Mouse (Mus musculus) kidney, postnatal 4 days (tissue): Measurements from ENCODE around the gene Ppp1r27.
"Not testable (repeated sequence)": the region's sequence is repeated elsewhere in the genome, so short reads cannot be mapped to it uniquely, and the experiment has no call there.

Experiments used
- DNase-seq, 2 experiments: peaks; one replicate each; pipeline ENCODE4 v3.0.0; 2021; ENCODE audit warnings: mixed read lengths in 2 of 2

The Ppp1r27 gene

GRCm38 (mm10) chr11:120550810-120551440, at the start of gene Ppp1r27:
Ppp1r27 (minus strand) TSS chr11:120551132.
- no peak for DNase-seq

GRCm38 (mm10) chr11:120600716-120601115, 49.8 kb upstream of the Ppp1r27 start:
- no peak for DNase-seq

- no peak for DNase-seq
These were observed 48.1 kb upstream of the Ppp1r27 start for GRCm38 (mm10) chr11:120598990-120599549.

- peak; percentile 96 to 97 for DNase-seq
These were observed 47.5 kb upstream of the Ppp1r27 start, which contains the start of the genes Alyref and Anapc11 for GRCm38 (mm10) chr11:120598283-120598989. Alyref (minus strand) TSS chr11:120598365. Anapc11 (plus strand) TSS chr11:120598421.

GRCm38 (mm10) chr11:120597240-120598235, 46.6 kb upstream of the Ppp1r27 start:
- DNase-seq, result peak; percentile 45 to 65

- no peak for DNase-seq
These were observed 37.6 kb upstream of the Ppp1r27 start for GRCm38 (mm10) chr11:120588531-120588930.

- no peak for DNase-seq
These were observed 33.0 kb upstream of the Ppp1r27 start for GRCm38 (mm10) chr11:120583937-120584336.

- not testable (repeated sequence) for DNase-seq
These were observed 32.0 kb upstream of the Ppp1r27 start for GRCm38 (mm10) chr11:120582982-120583293.

- peak; percentile 23 to 37 for DNase-seq
These were observed 31.5 kb upstream of the Ppp1r27 start for GRCm38 (mm10) chr11:120582268-120582981.

GRCm38 (mm10) chr11:120581490-120582267, 30.7 kb upstream of the Ppp1r27 start, which contains the start of gene Arhgdia:
Arhgdia (minus strand) TSS chr11:120581624.
- DNase-seq, result peak; percentile 91 to 95

GRCm38 (mm10) chr11:120580871-120581331, 30.0 kb upstream of the Ppp1r27 start:
- DNase-seq, result peak; percentile 56 to 69

- peak; percentile 26 to 46 for DNase-seq
These were observed 29.3 kb upstream of the Ppp1r27 start for GRCm38 (mm10) chr11:120580190-120580589.

- peak; percentile 85 to 86 for DNase-seq
These were observed 28.6 kb upstream of the Ppp1r27 start for GRCm38 (mm10) chr11:120579316-120580107.

- peak; percentile 33 to 54 for DNase-seq
These were observed 27.8 kb upstream of the Ppp1r27 start for GRCm38 (mm10) chr11:120578694-120579243.

- DNase-seq, result peak in 1 of 2 experiments; percentile 10
These were observed 27.2 kb upstream of the Ppp1r27 start for GRCm38 (mm10) chr11:120578024-120578693.

GRCm38 (mm10) chr11:120577211-120578023, 26.5 kb upstream of the Ppp1r27 start:
- peak; percentile 44 to 58 for DNase-seq

- DNase-seq, result peak; percentile 35 to 60
These were observed 25.5 kb upstream of the Ppp1r27 start for GRCm38 (mm10) chr11:120576365-120576981.

GRCm38 (mm10) chr11:120575940-120576339, 25.0 kb upstream of the Ppp1r27 start:
- DNase-seq, result no peak
